Mouse (Mus musculus) T-cell, adult 66 days (primary cell): Measurements from ENCODE around the gene Snrpb. TPM values are rescaled to one million over a fixed set of nuclear protein-coding genes. Genes with fewer than 3 reads are reported as not detected.

Experiments used
- total RNA-seq, 2 experiments: library from RNA; stranded (reverse); gene quantifications; 3 replicates in 1 of 2; 4 replicates in 1 of 2; pipeline ENCODE4 v1.2.4; 2023

Snrpb gene
- total RNA-seq, result 100 to 1,000 TPM; 203 to 212 TPM

GRCm38 (mm10) chr2:130178706-130179506, at the start of gene Snrpb:
Gene Snrpb, minus strand, starts transcription at chr2:130179403.

GRCm38 (mm10) chr2:130194894-130195293, 15.7 kb upstream of the Snrpb start, which contains the start of gene Tmc2:
Gene Tmc2, plus strand, starts transcription at chr2:130195194.

Other genes starting within 250 kb of the Snrpb start
- not detected for gene Tgm3, start 167.1 kb downstream of the Snrpb start, total RNA-seq
- gene Tgm6, start 67.0 kb downstream of the Snrpb start, total RNA-seq, result not detected
- not detected for gene Tmc2, start 15.8 kb upstream of the Snrpb start, total RNA-seq
- gene Nop56, start 95.0 kb upstream of the Snrpb start, total RNA-seq, result 100 to 1,000 TPM; 413 to 486 TPM
- gene Idh3b, start 105.1 kb upstream of the Snrpb start, total RNA-seq, result 100 to 1,000 TPM; 123 to 134 TPM
- under 1 TPM in 1 of 2 experiments, not detected in 1; 0.20 TPM for gene Ebf4, start 115.8 kb upstream of the Snrpb start, total RNA-seq
- 1 to 10 TPM in 1 of 2 experiments, not detected in 1; 1.8 TPM for gene Cpxm1, start 218.2 kb upstream of the Snrpb start, total RNA-seq
- gene Gm28372, start 225.8 kb upstream of the Snrpb start, total RNA-seq, result not detected
- gene 1700020A23Rik, start 225.9 kb upstream of the Snrpb start, total RNA-seq, result not detected
- gene Tmem239, start 227.1 kb upstream of the Snrpb start, total RNA-seq, result not detected
- gene Vps16, start 244.9 kb upstream of the Snrpb start, total RNA-seq, result 100 to 1,000 TPM; 140 to 159 TPM
- gene Pced1a, start 245.3 kb upstream of the Snrpb start, total RNA-seq, result 10 to 100 TPM; 24.1 to 27.3 TPM